Mouse (Mus musculus) embryonic facial prominence, embryonic 10.5 days (tissue): ENCODE measurements around the gene Nek7. TPM values are rescaled to one million over a fixed set of nuclear protein-coding genes. Genes with fewer than 3 reads are reported as not detected.

Experiments used
- DNase-seq: peaks from one replicate; pipeline ENCODE4 v3.0.0-alpha.2; 2017; ENCODE audit warnings: low spot score
- H3K27ac ChIP-seq: fragments of 300-500 bp; sonication (generic); replicated peaks from 2 replicates; pipeline ENCODE4 v1.5.1; 2016; ENCODE audit warnings: mild to moderate bottlenecking
- H3K27me3 ChIP-seq: fragments of 300-500 bp; sonication (generic); replicated peaks from 2 replicates; pipeline ENCODE4 v1.6.1; 2016; ENCODE audit warnings: low read depth, mild to moderate bottlenecking; ENCODE audit not compliant: poor library complexity, severe bottlenecking
- H3K36me3 ChIP-seq: fragments of 300-500 bp; sonication (generic); replicated peaks from 2 replicates; pipeline ENCODE4 v1.6.1; 2016; ENCODE audit warnings: mild to moderate bottlenecking, moderate library complexity
- H3K4me1 ChIP-seq: fragments of 300-500 bp; sonication (generic); 2 replicates; pipeline ENCODE4 v1.6.1; 2016
- H3K4me3 ChIP-seq: fragments of 300-500 bp; sonication (generic); 2 replicates; pipeline ENCODE4 v1.5.1; 2016; ENCODE audit warnings: mild to moderate bottlenecking, moderate library complexity
- H3K9me3 ChIP-seq: fragments of 300-500 bp; sonication (generic); 2 replicates; pipeline ENCODE4 v1.6.1; 2016; ENCODE audit warnings: mild to moderate bottlenecking
- WGBS: fragments of 180-500 bp; shearing (Covaris S2); methylation state at CpG from one replicate; pipeline ENCODE4 v1.1.7; 2016; 5-methylcytosine and 5-hydroxymethylcytosine counted together
- polyA plus RNA-seq: library from polyadenylated mRNA; unstranded; fragments of >200 nt; fragmentation: Nextera tagmentation; extraction: Ambion mirVana; gene quantifications from 2 replicates; pipeline ENCODE4 v1.2.1, GENCODE M21; 2016

The Nek7 gene
- polyA plus RNA-seq, 1 experiment from 2014 or later: 23.1 TPM

DNA sequence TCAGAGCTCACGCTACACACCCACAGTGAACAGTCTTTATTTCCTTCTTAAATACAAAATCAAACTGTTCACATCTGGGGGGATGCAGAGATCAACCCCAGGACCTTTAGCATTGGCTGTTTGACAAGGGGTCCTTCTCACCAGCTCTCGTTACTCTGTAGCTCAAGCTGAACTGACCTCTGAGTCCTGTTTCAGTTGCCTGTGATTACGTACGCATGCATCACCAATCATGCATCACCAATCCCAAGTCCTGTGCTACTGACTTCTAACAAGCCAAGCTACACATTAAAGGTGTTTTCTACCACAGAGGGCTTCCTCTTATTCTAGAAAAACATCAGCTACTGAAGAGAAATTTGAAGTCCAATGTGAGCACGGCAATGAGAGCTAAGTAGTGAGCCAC lies 65.0 kb downstream of the Nek7 start:
- H3K36me3 ChIP-seq: 0 out of 2 replicates have a peak, but pooled peaks cover 4% of the 10 kb centered on the region
- no peaks in the 10 kb centered on the region for H3K9me3 ChIP-seq
- WGBS: 86% methylated on average over 5 of the region's 5 CpGs
- peaks cover 9% of the 10 kb centered on the region; the same call in 1 of the 2 replicates for H3K4me1 ChIP-seq
- no peak for DNase-seq
- H3K27ac ChIP-seq: no peak overlapping the region
- no peaks in the 10 kb centered on the region for H3K27me3 ChIP-seq
- H3K4me3 ChIP-seq: no peak overlapping the region

DNA sequence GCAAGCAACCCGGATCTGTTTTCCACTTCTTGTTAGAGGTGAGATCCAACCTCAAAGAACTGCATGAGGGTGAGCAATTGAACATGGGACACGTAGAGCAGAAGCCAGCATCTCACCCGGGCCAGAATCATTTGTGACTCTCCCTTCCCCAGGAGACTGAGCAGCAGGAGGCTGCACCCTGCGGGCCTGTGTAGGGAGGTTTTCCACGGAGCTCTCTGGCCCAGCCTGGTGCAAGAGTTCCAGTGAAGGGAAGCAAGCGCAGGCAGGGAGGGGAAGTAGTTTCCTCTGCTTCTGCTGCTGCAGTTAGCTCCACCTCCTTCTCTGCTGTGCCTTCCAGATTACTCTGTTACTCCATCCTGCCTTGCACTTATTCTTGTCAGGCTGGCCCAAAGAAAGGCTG lies 69.8 kb downstream of the Nek7 start:
- Histone ChIP-seq H3K4me3 (no peak overlapping the region), H3K4me1 (peaks cover 4% of the 10 kb centered on the region; the same call in 1 of the 2 replicates), H3K9me3 (no peaks in the 10 kb centered on the region), H3K27me3 (no peaks in the 10 kb centered on the region), H3K36me3 (0 out of 2 replicates have a peak, but pooled peaks cover 4% of the 10 kb centered on the region), H3K27ac (no peak overlapping the region)
- no peak for DNase-seq
- WGBS: 57% methylated on average over 6 of the region's 6 CpGs

DNA sequence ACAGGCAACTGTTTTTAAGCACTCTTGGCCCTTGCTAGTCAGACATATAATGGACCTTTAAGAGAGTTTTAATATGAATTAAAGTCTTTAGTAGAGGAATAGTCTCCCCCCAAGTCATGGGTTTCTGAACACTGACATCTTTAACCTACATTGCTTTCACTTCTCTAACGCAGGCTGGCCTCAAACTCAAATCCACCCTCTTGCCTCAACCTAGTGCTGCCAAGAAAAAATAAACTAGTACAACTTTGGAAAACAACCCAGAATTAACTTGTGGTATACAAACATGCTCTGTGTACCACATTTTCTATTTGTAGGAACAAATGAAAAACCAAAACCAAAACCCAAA lies 77.8 kb downstream of the Nek7 start:
- WGBS: 90% methylated on average over 1 of the region's 1 CpGs
- Histone ChIP-seq H3K9me3 (no peaks in the 10 kb centered on the region), H3K27ac (no peak overlapping the region), H3K36me3 (no peaks in the 10 kb centered on the region), H3K4me1 (peaks cover 5% of the 10 kb centered on the region), H3K4me3 (no peak overlapping the region), H3K27me3 (no peaks in the 10 kb centered on the region)
- no peak for DNase-seq

DNA sequence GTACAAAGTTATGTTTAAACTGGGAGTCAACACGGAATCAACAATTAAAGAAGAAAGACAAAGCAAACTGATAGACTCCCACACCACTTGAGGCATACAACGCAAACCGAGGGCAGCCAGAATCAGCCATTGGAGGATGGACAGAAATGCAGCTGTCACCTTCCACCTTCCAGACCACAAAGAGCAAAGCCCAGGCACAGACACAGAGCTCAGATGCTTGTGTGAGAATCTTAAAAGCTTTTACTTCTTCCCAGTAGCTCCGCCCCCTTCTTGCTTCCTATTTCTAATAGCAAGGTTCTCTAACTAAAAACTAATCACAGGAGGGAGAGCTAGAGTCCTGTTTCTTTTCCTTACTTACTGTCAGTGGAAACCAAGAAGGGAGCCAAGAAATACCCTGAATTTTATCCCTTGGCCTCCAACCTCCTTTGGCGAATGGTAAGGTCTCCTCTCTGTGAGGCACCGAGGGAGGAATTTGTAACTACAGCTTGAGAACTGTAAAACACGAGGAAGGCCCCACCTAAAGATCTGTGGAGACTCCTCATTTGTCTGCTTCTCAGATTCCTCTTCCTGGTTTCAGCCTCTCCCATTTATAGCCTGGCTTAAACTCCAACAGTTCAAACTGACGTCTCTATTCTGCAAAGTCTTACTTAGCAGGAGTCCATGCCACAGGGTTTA lies 78.3 kb downstream of the Nek7 start:
- no peak for DNase-seq
- WGBS: 79% methylated on average over 8 of the region's 8 CpGs
- Histone ChIP-seq H3K9me3 (no peaks in the 10 kb centered on the region), H3K4me3 (no peak overlapping the region), H3K27ac (no peak overlapping the region), H3K36me3 (no peaks in the 10 kb centered on the region), H3K4me1 (peaks cover 5% of the 10 kb centered on the region), H3K27me3 (no peaks in the 10 kb centered on the region)

DNA sequence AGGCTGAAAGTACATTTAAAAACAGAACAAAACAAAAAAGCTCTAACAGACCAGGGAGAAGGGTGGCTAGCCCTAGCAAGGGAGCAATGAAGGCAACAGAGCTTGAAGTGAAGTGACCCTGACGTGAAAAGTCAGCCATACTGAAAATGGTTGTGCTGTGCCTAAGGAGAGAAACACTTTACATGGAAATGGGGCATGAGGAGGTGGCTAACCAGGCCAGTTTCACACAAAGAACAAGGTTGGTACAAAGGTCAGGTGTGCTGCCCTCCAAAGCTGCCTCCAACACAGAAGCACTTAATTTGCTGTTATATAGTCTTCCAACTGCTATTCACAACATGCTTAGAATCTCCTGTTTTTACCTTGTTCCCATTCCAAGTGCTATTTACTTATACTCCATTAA lies 80.2 kb downstream of the Nek7 start:
- Histone ChIP-seq H3K36me3 (no peaks in the 10 kb centered on the region), H3K27ac (no peak overlapping the region), H3K9me3 (no peaks in the 10 kb centered on the region), H3K4me1 (peaks cover 15% of the 10 kb centered on the region), H3K27me3 (no peaks in the 10 kb centered on the region), H3K4me3 (no peak overlapping the region)
- 71% methylated on average over 1 of the region's 1 CpGs for whole genome bisulfite sequencing
- no peak for DNase-seq

GRCm38 (mm10) chr1:138538217-138538616 lies 81.7 kb downstream of the Nek7 start:
- Histone ChIP-seq H3K27me3 (no peaks in the 10 kb centered on the region), H3K9me3 (no peaks in the 10 kb centered on the region), H3K4me1 (peaks cover 15% of the 10 kb centered on the region), H3K27ac (no peak overlapping the region), H3K36me3 (no peaks in the 10 kb centered on the region), H3K4me3 (no peak overlapping the region)
- DNase-seq: no peak

GRCm38 (mm10) chr1:138535758-138536574 lies 84.0 kb downstream of the Nek7 start:
- 75% methylated on average over 16 of the region's 16 CpGs for WGBS
- peaks cover 10% of the 10 kb centered on the region for H3K4me1 ChIP-seq
- no peak for DNase-seq

DNA sequence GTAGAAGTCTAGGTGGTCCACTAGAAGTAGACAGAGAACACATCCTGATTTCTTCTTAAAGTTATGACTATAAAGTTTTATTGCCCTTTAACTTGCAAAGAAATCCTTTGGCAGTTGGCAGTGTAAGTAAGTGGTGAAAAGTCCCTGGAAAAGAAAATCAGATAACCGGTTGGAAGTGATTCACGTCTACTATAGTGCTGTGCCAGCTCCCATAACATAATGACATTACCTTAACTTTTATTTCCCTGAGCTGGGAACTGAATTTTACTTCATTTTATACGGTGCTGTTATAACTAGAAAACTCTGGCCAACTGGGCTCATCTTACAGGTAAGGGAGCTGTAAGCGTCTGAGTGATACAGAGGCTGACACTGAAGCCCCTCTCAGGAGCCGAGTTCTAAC lies 89.3 kb downstream of the Nek7 start:
- H3K27ac ChIP-seq: no peak overlapping the region
- WGBS: 94% methylated on average over 5 of the region's 5 CpGs
- H3K4me3 ChIP-seq: no peak overlapping the region
- no peak for DNase-seq
- no peaks in the 10 kb centered on the region; the same call in 1 of the 2 replicates for H3K36me3 ChIP-seq
- no peaks in the 10 kb centered on the region for H3K9me3 ChIP-seq
- H3K27me3 ChIP-seq: no peaks in the 10 kb centered on the region
- peaks cover 7% of the 10 kb centered on the region; the same call in 1 of the 2 replicates for H3K4me1 ChIP-seq

More at GRCm38 (mm10) chr1:138535758-138536574, 84.0 kb downstream of the Nek7 start:
- no peak overlapping the region for H3K4me3 ChIP-seq
- H3K27ac ChIP-seq: no peak overlapping the region
- no peaks in the 10 kb centered on the region for H3K9me3 ChIP-seq
- no peaks in the 10 kb centered on the region for H3K27me3 ChIP-seq
- H3K36me3 ChIP-seq: no peaks in the 10 kb centered on the region

- DNase-seq: no peak
- H3K27ac ChIP-seq: no peak overlapping the region
- H3K36me3 ChIP-seq: no peaks in the 10 kb centered on the region; the same call in 1 of the 2 replicates
- no peaks in the 10 kb centered on the region for H3K27me3 ChIP-seq
- no peaks in the 10 kb centered on the region for H3K4me1 ChIP-seq
- 74% methylated on average over 6 of the region's 6 CpGs for WGBS
- no peak overlapping the region for H3K4me3 ChIP-seq
- H3K9me3 ChIP-seq: no peaks in the 10 kb centered on the region
Observed at GRCm38 (mm10) chr1:138523962-138524361, 96.0 kb downstream of the Nek7 start.

GRCm38 (mm10) chr1:138518235-138518634 lies 101.7 kb downstream of the Nek7 start:
- WGBS: 89% methylated on average over 5 of the region's 5 CpGs
- H3K4me3 ChIP-seq: no peak overlapping the region
- DNase-seq: no peak
- peaks cover 7% of the 10 kb centered on the region for H3K4me1 ChIP-seq
- no peaks in the 10 kb centered on the region for H3K36me3 ChIP-seq
- no peaks in the 10 kb centered on the region for H3K9me3 ChIP-seq
- no peaks in the 10 kb centered on the region for H3K27me3 ChIP-seq
- H3K27ac ChIP-seq: no peak overlapping the region

GRCm38 (mm10) chr1:138517360-138518099 lies 102.4 kb downstream of the Nek7 start:
- Histone ChIP-seq H3K27me3 (no peaks in the 10 kb centered on the region), H3K4me3 (no peak overlapping the region), H3K9me3 (no peaks in the 10 kb centered on the region), H3K4me1 (peaks cover 7% of the 10 kb centered on the region), H3K36me3 (no peaks in the 10 kb centered on the region), H3K27ac (no peak overlapping the region)
- DNase-seq: no peak
- 51% methylated on average over 6 of the region's 6 CpGs for WGBS

DNA sequence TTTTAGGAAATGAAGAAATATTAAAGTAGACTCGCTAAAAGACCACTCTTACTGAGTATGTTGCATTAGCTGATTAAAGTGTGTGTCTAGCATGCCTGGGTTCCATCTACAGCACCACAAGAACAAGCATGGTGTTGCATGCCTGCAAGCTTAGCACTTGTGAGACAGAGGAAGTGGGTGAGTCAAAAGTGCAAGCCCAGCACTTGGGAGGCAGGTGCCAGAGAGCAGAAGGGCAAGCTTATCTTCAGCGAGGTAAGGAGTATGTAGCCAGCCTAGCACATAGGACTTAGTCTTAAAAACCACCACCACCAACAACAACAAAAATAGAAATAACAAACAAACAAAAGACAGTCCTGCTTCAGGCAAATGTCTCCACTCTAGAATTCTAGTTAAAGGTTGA lies 103.0 kb downstream of the Nek7 start:
- no peaks in the 10 kb centered on the region for H3K36me3 ChIP-seq
- DNase-seq: no peak
- H3K27ac ChIP-seq: no peak overlapping the region
- H3K9me3 ChIP-seq: no peaks in the 10 kb centered on the region
- 75% methylated on average over 2 of the region's 2 CpGs for WGBS
- no peak overlapping the region for H3K4me3 ChIP-seq
- H3K4me1 ChIP-seq: peaks cover 7% of the 10 kb centered on the region
- no peaks in the 10 kb centered on the region for H3K27me3 ChIP-seq
